Mouse (Mus musculus): Measurements from ENCODE around the gene Msrb3. TPM values are rescaled to one million over a fixed set of nuclear protein-coding genes. Genes with fewer than 3 reads are reported as not detected.
A peak's percentile ranks its signal among the peaks of the same experiment; 100 is the strongest.

Msrb3 gene
- polyA plus RNA-seq, 1 experiment from 2014 or later = 13.6 TPM

DNA sequence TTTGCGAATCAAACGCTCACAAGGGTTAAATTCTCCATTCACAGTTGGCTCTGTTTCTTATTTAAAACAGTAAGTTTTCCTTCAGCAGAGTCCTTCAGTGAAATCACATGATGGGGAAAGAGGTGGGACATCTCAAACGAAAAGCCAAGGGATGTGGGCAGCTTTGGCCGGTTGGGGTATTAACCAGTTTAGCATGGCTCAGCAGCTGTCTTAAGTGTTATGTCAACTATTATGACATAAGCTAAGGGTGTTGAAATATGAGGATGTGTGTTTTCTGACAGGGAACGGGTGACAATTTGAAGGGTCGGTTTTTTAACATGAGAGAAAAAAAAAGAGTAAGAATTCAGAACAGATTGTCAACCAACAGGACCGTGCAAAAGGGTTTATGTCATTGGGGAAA is 50.2 kb downstream of the Msrb3 start:
- peak overlapping the region; percentile 3 for H3K27ac ChIP-seq (replicated peaks; ENCODE audit: low read depth, low read length)
- WGBS = 29% methylated on average over 7 of the region's 7 CpGs
- 0 out of 2 replicates have a peak, but pooled peaks cover 6% of the 10 kb centered on the region for H3K36me3 ChIP-seq (ENCODE audit: control insufficient read depth, insufficient read depth, low read length)
- no peak overlapping the region for H3K9ac ChIP-seq (ENCODE audit: low read depth, low read length)
- peak overlapping the region; percentile 15 for H3K4me2 ChIP-seq (ENCODE audit: low read depth, low read length)
- H3K4me1 ChIP-seq (ENCODE audit: control insufficient read depth, insufficient read depth, low read length) = peaks cover 45% of the 10 kb centered on the region
- no peak overlapping the region for H3K4me3 ChIP-seq (ENCODE audit: low read depth, low read length)
- peak; percentile 57 for DNase-seq (ENCODE audit: low spot score)
- H3K9me3 ChIP-seq (ENCODE audit: control insufficient read depth, low read length) = no peaks in the 10 kb centered on the region
- no peak for ATAC-seq (ENCODE audit: low read depth)
- no peaks in the 10 kb centered on the region for H3K27me3 ChIP-seq (replicated peaks; ENCODE audit: control insufficient read depth, insufficient read depth, low read length)

- WGBS = 64% methylated on average over 4 of the region's 4 CpGs
- Histone ChIP-seq H3K9me3 (ENCODE audit: control insufficient read depth, low read length) (no peaks in the 10 kb centered on the region), H3K27me3 (replicated peaks; ENCODE audit: control insufficient read depth, insufficient read depth, low read length) (no peaks in the 10 kb centered on the region), H3K9ac (ENCODE audit: low read depth, low read length) (no peak overlapping the region), H3K4me2 (ENCODE audit: low read depth, low read length) (no peak overlapping the region), H3K27ac (replicated peaks; ENCODE audit: low read depth, low read length) (no peak overlapping the region), H3K4me1 (ENCODE audit: control insufficient read depth, insufficient read depth, low read length) (peaks cover 36% of the 10 kb centered on the region), H3K36me3 (ENCODE audit: control insufficient read depth, insufficient read depth, low read length) (peaks cover 15% of the 10 kb centered on the region), H3K4me3 (ENCODE audit: low read depth, low read length) (no peak overlapping the region)
- ATAC-seq (ENCODE audit: low read depth) (no peak), DNase-seq (ENCODE audit: low spot score) (no peak)
Observed at GRCm38 (mm10) chr10:120847785-120848184, 51.1 kb downstream of the Msrb3 start.

DNA sequence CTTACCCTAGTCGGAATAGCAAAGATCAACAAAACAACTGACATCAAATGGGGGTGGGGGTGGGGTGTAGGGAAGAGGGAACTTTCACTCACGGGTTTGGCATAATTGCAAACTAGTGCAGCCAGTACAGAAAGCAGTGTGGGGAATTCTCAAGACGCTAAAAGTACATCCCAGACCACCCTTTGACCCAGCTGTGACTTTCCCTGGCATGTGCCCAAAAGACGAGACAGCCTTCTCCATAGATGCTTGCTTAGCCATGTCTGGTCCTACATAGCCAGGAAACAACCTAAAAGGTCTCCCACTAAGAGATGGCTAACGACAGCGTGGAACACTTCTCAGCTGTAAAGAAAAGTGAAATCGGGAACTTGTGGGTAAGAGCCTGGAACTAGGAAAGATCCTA is 58.9 kb downstream of the Msrb3 start:
- WGBS = 71% methylated on average over 7 of the region's 7 CpGs
- no peaks in the 10 kb centered on the region for H3K9me3 ChIP-seq (ENCODE audit: control insufficient read depth, low read length)
- no peak for DNase-seq (ENCODE audit: low spot score)
- ATAC-seq (ENCODE audit: low read depth) = no peak
- H3K9ac ChIP-seq (ENCODE audit: low read depth, low read length) = no peak overlapping the region
- H3K27me3 ChIP-seq (replicated peaks; ENCODE audit: control insufficient read depth, insufficient read depth, low read length) = no peaks in the 10 kb centered on the region
- no peak overlapping the region for H3K4me2 ChIP-seq (ENCODE audit: low read depth, low read length)
- H3K36me3 ChIP-seq (ENCODE audit: control insufficient read depth, insufficient read depth, low read length) = peaks cover 16% of the 10 kb centered on the region
- H3K4me1 ChIP-seq (ENCODE audit: control insufficient read depth, insufficient read depth, low read length) = no peaks in the 10 kb centered on the region
- no peak overlapping the region for H3K27ac ChIP-seq (replicated peaks; ENCODE audit: low read depth, low read length)
- H3K4me3 ChIP-seq (ENCODE audit: low read depth, low read length) = no peak overlapping the region

DNA sequence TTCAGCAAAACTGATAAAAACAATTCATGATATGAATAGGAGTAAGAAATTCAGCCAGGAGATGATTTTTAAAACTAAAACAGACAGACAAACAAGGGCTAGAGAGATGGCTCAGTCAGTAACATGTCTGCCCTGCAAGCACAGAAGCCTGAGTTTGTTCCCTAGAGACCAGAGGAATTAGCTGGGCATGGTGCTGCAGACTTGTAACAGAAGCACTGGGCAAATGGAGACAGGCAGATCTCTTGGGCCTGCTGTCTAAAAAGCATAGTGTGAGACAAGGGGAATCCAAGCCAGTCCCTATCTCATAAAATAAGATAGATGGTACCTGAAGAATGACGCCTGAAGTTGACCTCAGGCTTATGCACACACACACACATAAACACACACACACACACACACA is 64.4 kb downstream of the Msrb3 start:
- H3K27me3 ChIP-seq (replicated peaks; ENCODE audit: control insufficient read depth, insufficient read depth, low read length) = no peaks in the 10 kb centered on the region
- H3K4me2 ChIP-seq (ENCODE audit: low read depth, low read length) = no peak overlapping the region
- H3K9ac ChIP-seq (ENCODE audit: low read depth, low read length) = no peak overlapping the region
- H3K4me1 ChIP-seq (ENCODE audit: control insufficient read depth, insufficient read depth, low read length) = no peaks in the 10 kb centered on the region
- H3K9me3 ChIP-seq (ENCODE audit: control insufficient read depth, low read length) = no peaks in the 10 kb centered on the region
- 97% methylated on average over 1 of the region's 1 CpGs for WGBS
- no peak overlapping the region for H3K4me3 ChIP-seq (ENCODE audit: low read depth, low read length)
- DNase-seq (ENCODE audit: low spot score) = no peak
- no peak overlapping the region for H3K27ac ChIP-seq (replicated peaks; ENCODE audit: low read depth, low read length)
- ATAC-seq (ENCODE audit: low read depth) = no peak
- no peaks in the 10 kb centered on the region for H3K36me3 ChIP-seq (ENCODE audit: control insufficient read depth, insufficient read depth, low read length)

DNA sequence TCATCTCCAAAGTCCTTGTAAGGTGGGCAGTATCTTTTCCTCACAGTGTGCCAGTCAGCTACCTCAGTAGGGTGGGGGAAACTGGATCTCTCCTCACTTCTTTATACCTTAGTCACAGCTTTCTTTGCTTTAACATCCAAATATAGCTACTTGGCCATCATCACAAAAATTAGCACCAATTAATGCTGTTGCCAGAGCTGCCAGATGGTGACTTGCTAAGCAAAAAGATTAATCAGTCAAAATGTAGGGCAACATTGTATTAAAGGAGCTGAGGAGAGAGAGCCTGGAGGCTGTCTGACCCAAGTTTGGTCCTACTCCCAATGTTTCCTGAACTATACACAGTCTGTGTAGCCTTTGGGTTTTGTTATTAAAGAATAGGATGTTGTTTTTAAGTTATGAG is 65.1 kb downstream of the Msrb3 start:
- Histone ChIP-seq H3K36me3 (ENCODE audit: control insufficient read depth, insufficient read depth, low read length) (no peaks in the 10 kb centered on the region), H3K4me2 (ENCODE audit: low read depth, low read length) (no peak overlapping the region), H3K27ac (replicated peaks; ENCODE audit: low read depth, low read length) (no peak overlapping the region), H3K4me3 (ENCODE audit: low read depth, low read length) (no peak overlapping the region), H3K9ac (ENCODE audit: low read depth, low read length) (no peak overlapping the region), H3K4me1 (ENCODE audit: control insufficient read depth, insufficient read depth, low read length) (no peaks in the 10 kb centered on the region), H3K9me3 (ENCODE audit: control insufficient read depth, low read length) (no peaks in the 10 kb centered on the region), H3K27me3 (replicated peaks; ENCODE audit: control insufficient read depth, insufficient read depth, low read length) (no peaks in the 10 kb centered on the region)
- ATAC-seq (ENCODE audit: low read depth) (no peak), DNase-seq (ENCODE audit: low spot score) (no peak)

DNA sequence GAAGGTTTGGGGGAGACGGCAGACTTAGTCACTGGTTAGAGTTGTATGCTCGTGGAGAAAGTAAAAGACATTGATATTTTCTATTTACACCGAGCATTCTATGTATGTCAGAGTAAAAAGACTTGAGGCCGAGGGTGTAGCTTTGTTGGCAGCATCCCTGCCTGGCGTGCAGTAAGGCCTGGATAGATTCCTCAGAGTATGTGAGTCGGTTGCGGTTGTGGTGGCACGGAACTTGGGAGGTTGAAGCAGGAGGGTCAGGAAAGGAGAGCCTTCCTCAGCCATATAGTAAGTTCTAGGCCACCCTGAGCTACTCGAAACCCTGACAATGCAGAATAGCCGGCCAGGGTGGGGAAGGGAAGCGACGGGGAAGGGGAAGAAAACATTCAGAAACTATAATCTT is 71.1 kb downstream of the Msrb3 start:
- no peak overlapping the region for H3K4me2 ChIP-seq (ENCODE audit: low read depth, low read length)
- ATAC-seq (ENCODE audit: low read depth) (no peak), DNase-seq (ENCODE audit: low spot score) (no peak)
- 84% methylated on average over 12 of the region's 12 CpGs for WGBS
- H3K9me3 ChIP-seq (ENCODE audit: control insufficient read depth, low read length) = no peaks in the 10 kb centered on the region
- H3K36me3 ChIP-seq (ENCODE audit: control insufficient read depth, insufficient read depth, low read length) = no peaks in the 10 kb centered on the region
- H3K27me3 ChIP-seq (replicated peaks; ENCODE audit: control insufficient read depth, insufficient read depth, low read length) = no peaks in the 10 kb centered on the region
- H3K4me3 ChIP-seq (ENCODE audit: low read depth, low read length) = no peak overlapping the region
- H3K27ac ChIP-seq (replicated peaks; ENCODE audit: low read depth, low read length) = no peak overlapping the region
- H3K4me1 ChIP-seq (ENCODE audit: control insufficient read depth, insufficient read depth, low read length) = no peaks in the 10 kb centered on the region
- H3K9ac ChIP-seq (ENCODE audit: low read depth, low read length) = no peak overlapping the region

GRCm38 (mm10) chr10:120826795-120827669 is 71.9 kb downstream of the Msrb3 start:
- Histone ChIP-seq H3K36me3 (ENCODE audit: control insufficient read depth, insufficient read depth, low read length) (no peaks in the 10 kb centered on the region), H3K4me3 (ENCODE audit: low read depth, low read length) (no peak overlapping the region), H3K9me3 (ENCODE audit: control insufficient read depth, low read length) (no peaks in the 10 kb centered on the region), H3K27me3 (replicated peaks; ENCODE audit: control insufficient read depth, insufficient read depth, low read length) (no peaks in the 10 kb centered on the region), H3K9ac (ENCODE audit: low read depth, low read length) (no peak overlapping the region), H3K4me1 (ENCODE audit: control insufficient read depth, insufficient read depth, low read length) (no peaks in the 10 kb centered on the region), H3K4me2 (ENCODE audit: low read depth, low read length) (no peak overlapping the region), H3K27ac (replicated peaks; ENCODE audit: low read depth, low read length) (no peak overlapping the region)
- ATAC-seq (ENCODE audit: low read depth) (no peak), DNase-seq (ENCODE audit: low spot score) (no peak)
- WGBS = 80% methylated on average over 27 of the region's 27 CpGs

GRCm38 (mm10) chr10:120826381-120826780 is 72.5 kb downstream of the Msrb3 start:
- no peaks in the 10 kb centered on the region for H3K27me3 ChIP-seq (replicated peaks; ENCODE audit: control insufficient read depth, insufficient read depth, low read length)
- H3K27ac ChIP-seq (replicated peaks; ENCODE audit: low read depth, low read length) = no peak overlapping the region
- H3K4me1 ChIP-seq (ENCODE audit: control insufficient read depth, insufficient read depth, low read length) = peaks cover 2% of the 10 kb centered on the region
- no peak overlapping the region for H3K4me2 ChIP-seq (ENCODE audit: low read depth, low read length)
- WGBS = 81% methylated on average over 7 of the region's 7 CpGs
- ATAC-seq (ENCODE audit: low read depth) (no peak), DNase-seq (ENCODE audit: low spot score) (no peak)
- no peaks in the 10 kb centered on the region for H3K36me3 ChIP-seq (ENCODE audit: control insufficient read depth, insufficient read depth, low read length)
- H3K9me3 ChIP-seq (ENCODE audit: control insufficient read depth, low read length) = no peaks in the 10 kb centered on the region
- no peak overlapping the region for H3K4me3 ChIP-seq (ENCODE audit: low read depth, low read length)
- H3K9ac ChIP-seq (ENCODE audit: low read depth, low read length) = no peak overlapping the region

DNA sequence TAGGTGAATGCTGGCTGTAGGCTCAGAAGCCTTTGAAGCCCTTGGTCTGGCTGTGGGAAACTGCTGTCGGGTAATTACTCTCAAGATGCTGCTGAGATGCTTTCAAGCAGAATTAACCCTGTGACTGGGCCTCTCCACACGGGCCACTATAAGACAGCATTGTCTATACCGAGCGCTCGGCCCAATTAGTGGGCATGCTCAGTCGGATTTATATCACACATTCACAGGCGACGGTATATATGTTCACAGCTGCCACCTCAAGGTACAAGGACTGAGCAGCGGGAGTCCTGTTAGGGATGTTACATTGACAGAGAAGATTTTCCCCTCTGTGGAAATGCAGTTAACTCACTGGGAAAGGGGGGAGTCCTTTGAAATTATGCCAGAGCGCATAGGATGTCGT is 73.3 kb downstream of the Msrb3 start:
- H3K27ac ChIP-seq (replicated peaks; ENCODE audit: low read depth, low read length) = no peak overlapping the region
- no peaks in the 10 kb centered on the region for H3K36me3 ChIP-seq (ENCODE audit: control insufficient read depth, insufficient read depth, low read length)
- 56% methylated on average over 11 of the region's 11 CpGs for WGBS
- no peaks in the 10 kb centered on the region for H3K9me3 ChIP-seq (ENCODE audit: control insufficient read depth, low read length)
- no peaks in the 10 kb centered on the region for H3K27me3 ChIP-seq (replicated peaks; ENCODE audit: control insufficient read depth, insufficient read depth, low read length)
- H3K4me3 ChIP-seq (ENCODE audit: low read depth, low read length) = no peak overlapping the region
- ATAC-seq (ENCODE audit: low read depth) = no peak
- peak; percentile 55 for DNase-seq (ENCODE audit: low spot score)
- H3K4me1 ChIP-seq (ENCODE audit: control insufficient read depth, insufficient read depth, low read length) = peaks cover 6% of the 10 kb centered on the region
- H3K4me2 ChIP-seq (ENCODE audit: low read depth, low read length) = no peak overlapping the region
- no peak overlapping the region for H3K9ac ChIP-seq (ENCODE audit: low read depth, low read length)
